Mouse (Mus musculus): Measurements from ENCODE around the gene 4933405L10Rik. TPM values are rescaled to one million over a fixed set of nuclear protein-coding genes. Genes with fewer than 3 reads are reported as not detected.

The 4933405L10Rik gene
- not detected in 2 replicates for polyA plus RNA-seq (2012; ENCODE audit: insufficient read depth, insufficient read length, low replicate concordance, missing spikeins)

DNA sequence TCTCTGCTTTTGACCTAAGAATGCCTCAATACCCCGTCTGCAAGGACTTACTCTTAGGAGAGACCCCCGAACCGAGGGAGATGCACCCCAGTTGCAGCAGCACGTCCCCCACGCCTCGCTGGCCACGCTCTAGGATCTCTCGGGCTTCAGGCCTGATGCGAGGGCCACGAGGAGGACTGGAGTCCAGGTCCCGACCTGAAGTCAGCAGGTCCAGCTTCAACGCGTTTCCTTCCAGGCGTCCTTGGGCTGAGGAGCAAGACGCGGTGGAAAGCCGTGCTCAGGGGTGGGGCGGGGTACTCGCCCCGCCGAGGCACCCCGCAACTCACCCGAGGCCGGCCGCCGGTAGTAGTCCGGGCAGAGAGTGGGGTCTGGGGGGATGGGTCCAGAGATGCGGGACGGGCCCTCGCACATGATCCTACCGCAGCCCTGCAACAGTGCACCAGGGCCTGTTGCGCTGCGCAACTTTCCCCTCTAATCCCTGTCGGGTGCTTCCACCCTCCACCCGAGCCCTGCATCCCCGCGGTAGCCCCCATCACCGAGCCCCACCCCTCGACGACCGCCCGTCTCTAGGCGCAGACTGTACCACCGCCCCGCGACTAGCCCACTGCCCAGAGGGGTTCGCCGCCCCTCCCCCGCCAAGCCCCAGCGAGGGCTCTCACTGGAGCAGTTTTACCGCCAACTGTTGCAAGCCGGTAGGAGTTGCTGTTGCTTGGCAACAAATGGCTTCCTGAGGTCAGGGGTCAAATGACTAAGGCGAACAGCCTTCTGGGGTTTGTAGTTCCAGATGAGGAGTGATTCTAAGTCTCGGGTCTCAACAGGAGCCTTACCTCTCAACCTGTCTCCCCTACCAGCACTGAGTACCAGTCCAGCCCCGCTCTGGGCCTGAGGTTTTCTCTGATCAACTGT lies at the start of gene 4933405L10Rik, which contains the start of gene Enkd1:
Gene 4933405L10Rik (plus strand): TSS at position 158 of the 906 bp plus-strand sequence.
Gene Enkd1 (minus strand): TSS at position 713 of the 906 bp plus-strand sequence.
- no peak for TF ChIP-seq CTCF (IDR thresholded peaks at IDR 0.05; ENCODE audit: insufficient read depth, low read depth, low read length)
- TF ChIP-seq POLR2A (IDR thresholded peaks at IDR 0.05; ENCODE audit: insufficient read depth, low read depth, low read length), result no peak
- 1% methylated on average over 55 of the region's 55 CpGs for WGBS
- no peak within 1 kb of the TSS for H3K27ac ChIP-seq (ENCODE audit: insufficient read depth, low read depth, low read length)
- H3K4me1 ChIP-seq (ENCODE audit: control insufficient read depth, insufficient read depth, low read length), result peaks cover 13% of the 10 kb centered on the region
- H3K4me3 ChIP-seq (ENCODE audit: insufficient read depth, low read depth, low read length), result peak within 1 kb of the TSS; percentile 66

- H3K4me1 ChIP-seq (ENCODE audit: control insufficient read depth, insufficient read depth, low read length), result no peaks in the 10 kb centered on the region
- no peak overlapping the region for H3K27ac ChIP-seq (ENCODE audit: insufficient read depth, low read depth, low read length)
- 53% methylated on average over 3 of the region's 3 CpGs for WGBS
- TF ChIP-seq CTCF (IDR thresholded peaks at IDR 0.05; ENCODE audit: insufficient read depth, low read depth, low read length), result no peak
- no peak for TF ChIP-seq POLR2A (IDR thresholded peaks at IDR 0.05; ENCODE audit: insufficient read depth, low read depth, low read length)
- H3K4me3 ChIP-seq (ENCODE audit: insufficient read depth, low read depth, low read length), result no peak overlapping the region
These were observed 46.3 kb upstream of the 4933405L10Rik start for GRCm38 (mm10) chr8:105661167-105661566.

DNA sequence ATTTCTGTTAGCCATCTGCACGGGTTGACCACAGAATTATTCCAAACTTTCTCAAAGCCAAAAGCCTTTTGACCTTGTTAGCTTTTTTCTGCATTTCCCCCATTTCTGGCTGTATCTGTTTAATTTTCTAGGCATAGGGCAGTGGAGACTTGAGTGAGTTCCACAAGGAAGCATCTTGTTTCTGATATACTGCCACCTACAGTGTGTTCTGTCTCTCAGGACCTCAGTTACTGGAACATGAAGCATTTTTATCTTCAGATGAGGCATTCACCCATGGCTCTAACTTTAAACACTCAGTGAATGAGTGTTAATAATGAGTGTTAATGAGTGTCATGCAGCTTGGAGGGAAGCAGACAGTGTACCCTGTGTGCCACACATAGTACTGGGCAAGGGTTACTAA lies 29.6 kb upstream of the 4933405L10Rik start:
- H3K27ac ChIP-seq (ENCODE audit: insufficient read depth, low read depth, low read length), result no peak overlapping the region
- 73% methylated on average over 1 of the region's 1 CpGs for WGBS
- peaks cover 2% of the 10 kb centered on the region; the same call in 1 of the 2 replicates for H3K4me1 ChIP-seq (ENCODE audit: control insufficient read depth, insufficient read depth, low read length)
- no peak for TF ChIP-seq CTCF (IDR thresholded peaks at IDR 0.05; ENCODE audit: insufficient read depth, low read depth, low read length)
- no peak for TF ChIP-seq POLR2A (IDR thresholded peaks at IDR 0.05; ENCODE audit: insufficient read depth, low read depth, low read length)
- no peak overlapping the region for H3K4me3 ChIP-seq (ENCODE audit: insufficient read depth, low read depth, low read length)

DNA sequence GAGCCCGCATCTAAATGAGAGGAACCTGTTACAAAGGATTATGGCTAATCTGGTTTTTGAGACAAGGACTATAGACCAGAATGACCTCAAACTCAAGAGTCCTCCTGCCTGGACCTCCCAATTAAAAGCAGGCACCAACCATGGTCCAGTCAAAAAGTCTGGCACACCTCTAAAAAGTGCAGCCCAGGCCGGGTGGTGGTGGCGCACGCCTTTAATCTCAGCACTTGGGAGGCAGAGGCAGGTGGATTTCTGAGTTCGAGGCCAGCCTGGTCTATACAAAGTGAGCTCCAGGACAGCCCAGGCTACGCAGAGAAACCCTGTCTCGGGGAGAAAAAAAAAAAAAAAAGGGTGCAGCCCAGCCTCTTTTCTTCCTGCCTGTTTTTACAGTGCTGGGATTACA lies 22.1 kb upstream of the 4933405L10Rik start:
- WGBS, result 83% methylated on average over 7 of the region's 7 CpGs
- H3K4me1 ChIP-seq (ENCODE audit: control insufficient read depth, insufficient read depth, low read length), result peaks cover 3% of the 10 kb centered on the region
- H3K4me3 ChIP-seq (ENCODE audit: insufficient read depth, low read depth, low read length), result no peak overlapping the region
- TF ChIP-seq CTCF (IDR thresholded peaks at IDR 0.05; ENCODE audit: insufficient read depth, low read depth, low read length) (no peak), POLR2A (IDR thresholded peaks at IDR 0.05; ENCODE audit: insufficient read depth, low read depth, low read length) (no peak)
- H3K27ac ChIP-seq (ENCODE audit: insufficient read depth, low read depth, low read length), result no peak overlapping the region

- Histone ChIP-seq H3K4me1 (ENCODE audit: control insufficient read depth, insufficient read depth, low read length) (peaks cover 3% of the 10 kb centered on the region), H3K4me3 (ENCODE audit: insufficient read depth, low read depth, low read length) (no peak within 1 kb of the TSS), H3K27ac (ENCODE audit: insufficient read depth, low read depth, low read length) (no peak within 1 kb of the TSS)
- 12% methylated on average over 26 of the region's 26 CpGs for WGBS
- TF ChIP-seq CTCF (IDR thresholded peaks at IDR 0.05; ENCODE audit: insufficient read depth, low read depth, low read length) (peak; percentile 70; the same call in 1 of the 2 replicates), POLR2A (IDR thresholded peaks at IDR 0.05; ENCODE audit: insufficient read depth, low read depth, low read length) (no peak)
These were observed 21.6 kb upstream of the 4933405L10Rik start, which contains the start of gene Carmil2 for GRCm38 (mm10) chr8:105685796-105686308. Gene Carmil2, plus strand, starts transcription at chr8:105686274.

DNA sequence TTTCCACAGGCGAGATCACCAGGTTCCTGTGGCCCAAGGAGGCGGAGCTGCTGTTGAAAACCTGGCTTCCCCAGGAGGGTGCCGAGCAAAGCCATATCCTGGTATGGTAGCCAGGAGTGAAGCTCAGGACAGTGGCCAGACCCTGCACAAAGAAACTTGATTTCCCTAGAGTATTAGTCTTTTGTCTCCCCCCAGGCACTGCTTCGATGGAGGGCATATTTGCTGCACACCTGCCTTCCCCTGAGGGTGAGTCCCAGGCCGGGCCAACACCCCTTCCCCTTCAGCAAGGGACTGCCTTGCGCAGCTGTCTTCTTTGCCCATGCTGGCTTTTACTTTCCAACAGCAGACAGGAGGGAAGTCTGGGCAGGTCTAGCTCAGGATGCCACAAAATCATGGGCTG lies 20.9 kb upstream of the 4933405L10Rik start:
- H3K27ac ChIP-seq (ENCODE audit: insufficient read depth, low read depth, low read length), result no peak overlapping the region
- TF ChIP-seq POLR2A (IDR thresholded peaks at IDR 0.05; ENCODE audit: insufficient read depth, low read depth, low read length), result no peak
- no peak for TF ChIP-seq CTCF (IDR thresholded peaks at IDR 0.05; ENCODE audit: insufficient read depth, low read depth, low read length)
- H3K4me1 ChIP-seq (ENCODE audit: control insufficient read depth, insufficient read depth, low read length), result peaks cover 3% of the 10 kb centered on the region
- 69% methylated on average over 6 of the region's 6 CpGs for WGBS
- H3K4me3 ChIP-seq (ENCODE audit: insufficient read depth, low read depth, low read length), result no peak overlapping the region

GRCm38 (mm10) chr8:105687512-105687911 lies 19.9 kb upstream of the 4933405L10Rik start:
- no peak for TF ChIP-seq CTCF (IDR thresholded peaks at IDR 0.05; ENCODE audit: insufficient read depth, low read depth, low read length)
- no peak for TF ChIP-seq POLR2A (IDR thresholded peaks at IDR 0.05; ENCODE audit: insufficient read depth, low read depth, low read length)
- Histone ChIP-seq H3K4me3 (ENCODE audit: insufficient read depth, low read depth, low read length) (no peak overlapping the region), H3K27ac (ENCODE audit: insufficient read depth, low read depth, low read length) (no peak overlapping the region), H3K4me1 (ENCODE audit: control insufficient read depth, insufficient read depth, low read length) (peaks cover 3% of the 10 kb centered on the region)
- 68% methylated on average over 8 of the region's 8 CpGs for WGBS

GRCm38 (mm10) chr8:105688242-105688752 lies 19.2 kb upstream of the 4933405L10Rik start:
- 83% methylated on average over 14 of the region's 14 CpGs for WGBS
- TF ChIP-seq POLR2A (IDR thresholded peaks at IDR 0.05; ENCODE audit: insufficient read depth, low read depth, low read length), result no peak
- no peak for TF ChIP-seq CTCF (IDR thresholded peaks at IDR 0.05; ENCODE audit: insufficient read depth, low read depth, low read length)
- H3K4me1 ChIP-seq (ENCODE audit: control insufficient read depth, insufficient read depth, low read length), result peaks cover 3% of the 10 kb centered on the region

More at GRCm38 (mm10) chr8:105688242-105688752, 19.2 kb upstream of the 4933405L10Rik start:
- Histone ChIP-seq H3K4me3 (ENCODE audit: insufficient read depth, low read depth, low read length) (no peak overlapping the region), H3K27ac (ENCODE audit: insufficient read depth, low read depth, low read length) (no peak overlapping the region)

Data from olfactory bulb, adult 2 months (tissue).